Mouse (Mus musculus): ENCODE results near the gene Eif4g2.

Eif4g2 gene

DNA sequence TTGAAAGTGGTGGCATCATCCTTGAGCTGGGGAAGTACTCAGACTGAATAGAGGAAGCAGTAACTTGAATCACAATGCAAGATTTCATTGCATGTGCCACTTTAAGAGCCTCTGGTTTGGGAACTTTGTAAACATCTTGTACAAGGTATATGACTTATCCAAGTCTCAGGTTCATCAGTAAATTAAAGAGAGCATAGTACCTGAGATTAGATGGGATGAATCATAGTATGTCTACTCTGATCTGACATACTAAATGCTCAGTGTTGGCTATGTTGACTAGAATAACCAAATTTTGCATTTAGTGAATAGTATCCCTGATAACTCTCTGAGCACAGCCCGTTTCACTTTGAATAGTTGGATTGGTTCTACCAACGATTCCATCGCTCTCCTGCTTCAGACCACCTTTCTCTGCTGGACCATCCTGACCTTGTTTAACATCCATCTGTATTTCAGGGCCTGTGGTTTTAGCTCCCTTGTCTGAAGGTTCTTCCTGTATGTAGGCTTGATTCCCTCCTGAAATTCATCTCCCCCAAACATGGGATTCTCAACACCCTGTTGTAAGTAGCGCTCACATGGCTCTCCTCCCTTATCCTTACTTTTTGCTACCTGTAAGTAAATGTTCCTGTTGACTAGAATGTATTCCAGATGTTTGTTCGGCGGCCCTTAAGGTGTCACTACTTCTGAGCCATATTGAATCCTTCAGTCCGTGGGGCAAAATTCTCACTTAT lies 13.2 kb downstream of the Eif4g2 start:
- no peak for DNase-seq

DNA sequence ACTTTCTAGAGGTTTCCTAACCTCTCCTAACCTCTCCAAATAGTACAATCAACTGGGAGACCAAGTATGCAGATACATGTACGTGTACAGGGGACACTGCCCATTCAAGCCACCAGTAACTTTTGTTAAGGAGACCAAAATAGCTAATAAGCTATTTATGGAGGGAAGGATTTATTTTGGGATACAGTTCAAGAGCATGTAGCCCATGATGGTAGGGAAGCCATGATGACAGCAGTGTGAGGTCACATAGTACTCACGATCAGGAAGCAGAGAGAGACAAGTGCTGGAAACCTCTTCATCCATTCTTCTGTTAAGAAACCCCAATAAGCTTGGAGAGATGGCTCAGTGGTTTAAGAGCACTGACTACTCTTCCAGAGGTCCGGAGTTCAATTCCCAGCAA lies 14.6 kb downstream of the Eif4g2 start:
- DNase-seq: no peak

DNA sequence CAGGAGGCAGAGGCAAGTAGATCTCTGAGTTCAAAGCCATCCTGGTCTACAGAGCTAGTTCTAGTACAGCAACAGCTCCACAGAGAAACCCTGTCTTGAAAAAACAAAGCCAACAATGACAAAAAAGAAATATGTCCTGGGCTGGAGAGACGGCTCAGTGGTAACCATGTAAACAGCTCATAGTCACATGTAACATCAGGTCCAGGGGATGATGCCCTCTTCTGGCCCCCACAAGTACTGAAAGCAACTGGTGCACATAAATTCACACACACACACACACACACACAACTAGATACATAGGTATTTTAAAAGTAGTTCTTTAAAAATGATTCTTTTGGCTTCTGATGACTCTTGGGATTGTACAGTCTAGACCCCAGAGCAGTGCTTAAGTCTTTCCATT lies 19.9 kb downstream of the Eif4g2 start:
- no peak for DNase-seq

DNA sequence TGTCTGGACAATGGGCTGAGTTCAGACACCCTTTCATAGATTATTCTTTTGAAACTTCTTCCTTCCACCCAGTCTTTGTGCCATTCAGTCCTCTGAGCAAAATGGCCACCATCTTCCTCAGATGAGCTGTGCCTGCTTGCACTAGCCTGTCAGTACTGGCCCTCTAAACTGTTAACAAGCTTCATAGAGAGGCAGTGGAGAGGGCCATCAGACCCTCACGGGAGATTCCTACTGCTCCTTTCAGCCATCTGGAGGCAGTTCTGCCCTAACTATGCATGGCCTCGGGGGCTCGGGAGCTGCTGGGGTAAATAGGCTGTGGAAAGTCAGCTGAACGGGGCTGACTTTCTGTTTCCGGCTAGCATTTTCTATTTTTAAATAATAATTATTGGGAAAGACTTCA lies 23.3 kb downstream of the Eif4g2 start:
- DNase-seq: no peak

DNA sequence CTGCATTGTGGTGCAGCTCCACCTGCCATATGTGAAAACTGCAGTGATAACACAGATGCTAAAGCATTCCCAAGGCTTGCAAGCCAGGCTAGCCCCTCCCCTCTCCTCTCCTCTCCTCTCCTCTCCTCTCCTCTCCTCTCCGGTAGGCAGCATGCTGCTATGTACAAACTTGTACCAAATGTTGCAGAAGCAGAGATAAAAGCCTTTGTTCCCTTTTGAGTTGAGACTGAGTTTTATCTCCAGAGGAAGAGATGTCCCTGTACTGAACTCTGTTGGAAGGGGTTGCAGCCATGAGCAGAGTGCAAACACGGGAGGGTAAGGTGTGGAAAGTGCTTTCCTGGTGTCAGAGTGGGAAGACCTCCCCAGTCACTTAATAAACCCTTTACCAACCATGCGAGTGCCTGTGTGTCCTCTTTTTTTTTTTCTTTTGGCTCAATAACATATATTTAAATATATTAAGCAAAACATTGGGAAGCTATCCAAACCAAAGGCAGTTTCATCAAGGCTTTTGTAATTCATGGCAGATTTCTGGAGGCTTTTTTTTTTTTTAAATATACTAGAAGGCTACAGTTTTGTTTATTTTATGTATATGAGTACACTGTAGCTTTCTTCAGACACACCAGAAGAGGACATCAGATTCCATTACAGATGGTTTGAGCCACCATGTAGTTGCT lies 26.7 kb downstream of the Eif4g2 start:
- no peak for DNase-seq

GRCm38 (mm10) chr7:111055221-111055620 lies 27.6 kb downstream of the Eif4g2 start:
- no peak for DNase-seq

GRCm38 (mm10) chr7:111049652-111050421 lies 33.0 kb downstream of the Eif4g2 start:
- DNase-seq: peak; percentile 76

GRCm38 (mm10) chr7:111048920-111049319 lies 33.9 kb downstream of the Eif4g2 start:
- DNase-seq: no peak

DNA sequence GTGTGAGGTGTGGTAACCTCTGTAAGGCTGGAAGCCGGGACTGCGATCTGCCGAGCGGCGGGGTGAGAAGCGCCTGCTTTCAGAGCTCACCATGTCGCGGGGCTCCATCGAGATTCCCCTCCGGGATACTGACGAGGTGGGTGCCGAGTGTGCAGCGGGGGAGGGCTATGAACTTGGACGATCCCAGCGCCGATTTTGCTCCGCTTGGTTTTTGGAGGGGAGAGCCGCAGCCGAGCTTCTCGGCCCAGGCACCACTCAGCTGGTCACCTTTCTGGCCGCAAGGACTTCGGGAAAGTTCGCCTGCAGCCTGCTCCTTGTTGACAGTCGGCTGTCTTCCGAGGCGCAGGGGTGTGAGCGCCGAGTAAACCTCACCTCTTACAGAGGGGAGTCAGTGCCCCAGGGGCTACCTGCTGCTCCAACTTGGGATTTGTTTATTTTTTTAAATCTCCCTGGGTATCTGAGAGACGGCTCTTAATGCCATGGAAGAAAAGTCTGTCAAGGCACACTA lies 53.7 kb downstream of the Eif4g2 start:
- no peak for DNase-seq

DNA sequence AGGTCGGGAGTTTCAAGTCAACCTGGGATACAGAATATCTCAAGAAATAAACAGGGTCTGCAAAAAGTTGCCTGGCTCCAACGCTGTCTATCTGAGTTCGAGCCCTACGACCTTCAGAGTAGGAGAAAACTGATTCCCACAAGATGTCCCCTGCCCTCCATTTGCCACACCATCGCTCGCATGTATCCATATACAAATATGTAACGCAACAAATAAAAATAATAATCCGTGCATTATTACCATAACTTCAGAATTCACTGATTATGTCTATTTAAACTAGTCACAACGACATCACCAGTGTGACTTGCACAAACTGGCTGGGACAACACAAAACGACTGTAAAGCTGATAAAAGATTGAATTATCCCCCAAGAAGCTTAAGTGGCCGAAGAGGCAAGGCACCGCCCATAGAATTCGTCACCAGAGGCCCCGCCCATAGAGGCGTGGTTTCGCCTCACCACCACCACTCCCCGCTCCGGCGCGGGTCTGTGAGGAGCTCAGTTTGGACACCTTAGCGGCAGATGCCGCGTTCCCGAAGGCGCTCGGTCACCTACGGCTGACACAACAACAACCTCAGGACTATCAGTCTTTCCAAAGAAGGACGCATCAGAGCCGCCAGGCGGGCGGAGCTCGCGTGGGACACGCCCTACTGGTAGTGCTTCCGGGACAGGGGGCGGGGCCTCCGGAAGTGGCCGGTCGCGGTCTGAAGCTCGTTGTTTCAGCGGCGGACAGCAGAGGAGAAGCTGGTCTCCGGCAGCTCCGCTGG lies 54.4 kb downstream of the Eif4g2 start, which contains the start of gene Ctr9:
Ctr9 (plus strand) TSS at position 671 of the 765 bp plus-strand sequence.
- peak; percentile 93 for DNase-seq

DNA sequence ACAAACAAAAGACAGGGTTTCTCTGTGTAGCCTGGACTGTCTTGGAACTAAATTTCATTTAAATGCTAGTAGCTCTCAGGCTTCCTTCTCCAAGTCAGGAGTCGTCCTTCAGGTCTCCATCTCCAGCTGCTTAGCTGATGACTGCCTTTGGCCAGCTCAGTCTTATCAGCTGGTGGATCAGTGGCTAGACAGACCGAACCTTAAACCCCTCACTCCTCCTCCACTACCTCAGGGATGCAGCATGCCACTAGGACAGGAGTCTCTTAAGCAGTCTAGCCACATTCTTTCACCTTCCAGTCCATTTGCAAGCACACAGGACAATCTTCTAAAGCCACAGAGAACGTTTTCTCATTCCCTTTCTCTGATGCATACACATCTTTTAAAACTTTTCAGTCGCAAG lies 57.9 kb downstream of the Eif4g2 start:
- DNase-seq: no peak

GRCm38 (mm10) chr7:111024068-111024594 lies 58.7 kb downstream of the Eif4g2 start:
- peak; percentile 78 for DNase-seq

DNA sequence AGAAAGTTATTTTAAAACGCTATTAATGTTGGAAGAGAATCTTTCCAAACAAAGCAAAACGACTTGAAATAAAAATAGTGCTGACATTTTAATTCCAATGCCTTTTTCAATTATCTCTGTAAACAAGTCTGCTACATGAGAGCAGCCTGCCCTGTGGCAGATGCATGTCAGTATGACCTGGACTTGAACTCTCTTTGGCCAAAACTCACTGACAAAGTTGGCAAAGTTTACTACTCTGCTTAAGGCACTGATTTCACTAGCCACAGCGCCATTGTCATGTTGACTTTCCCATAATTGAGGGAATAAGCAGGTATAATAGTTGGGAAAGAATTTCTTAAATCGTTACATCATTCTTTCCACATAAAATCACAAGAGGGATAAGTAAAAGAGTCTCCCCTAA lies 62.0 kb downstream of the Eif4g2 start:
- DNase-seq: no peak

Data from retina, postnatal 1 day (tissue).